8 mouse cellular contexts compared by ENCODE assay signal in genomic region chr12:111353439-111353915, GRCm38 (mm10). TPM values are rescaled to one million over a fixed set of nuclear protein-coding genes. Genes with fewer than 3 reads are reported as not detected.
DNase-seq lines count a peak whose midpoint lies in the region; ATAC-seq and TF ChIP-seq lines count a peak whose summit lies in the region.

No protein-coding gene starts in this region.

- no peak overlapping the region for H3K9ac ChIP-seq in ES-Bruce4 (ENCODE audit: low read depth, poor library complexity, severe bottlenecking)
- no peak overlapping the region for H3K9ac ChIP-seq in heart, postnatal 0 days (replicated peaks; ENCODE audit: low read depth, low read length)
- H3K9ac ChIP-seq in midbrain, embryonic 14.5 days (replicated peaks; ENCODE audit: low read length) = no peak overlapping the region

- TF ChIP-seq CTCF in ES-Bruce4 (IDR thresholded peaks at IDR 0.05; ENCODE audit: low read depth, low read length) = no peak
- no peak for TF ChIP-seq CTCF in heart, postnatal 0 days (IDR thresholded peaks at IDR 0.05; ENCODE audit: low read depth)

- no peak overlapping the region for H3K27ac ChIP-seq in ES-Bruce4 (ENCODE audit: insufficient read depth, low read length)
- H3K27ac ChIP-seq in heart, postnatal 0 days (ENCODE audit: low read depth) = no peak overlapping the region
- H3K27ac ChIP-seq in midbrain, embryonic 14.5 days (replicated peaks; ENCODE audit: low read depth, low read length) = peak overlapping the region; percentile 75

- no peak overlapping the region for H3K4me2 ChIP-seq in heart, postnatal 0 days (ENCODE audit: low read depth, low read length)
- H3K4me2 ChIP-seq in midbrain, embryonic 14.5 days (ENCODE audit: low read length) = peak overlapping the region; percentile 27

- no peaks in the 10 kb centered on the region for H3K9me3 ChIP-seq in ES-Bruce4 (replicated peaks; ENCODE audit: control insufficient read depth, insufficient read depth, low read length, poor library complexity, severe bottlenecking)
- no peaks in the 10 kb centered on the region for H3K9me3 ChIP-seq in heart, postnatal 0 days (replicated peaks; ENCODE audit: control insufficient read depth, low read length)
- no peaks in the 10 kb centered on the region for H3K9me3 ChIP-seq in midbrain, embryonic 14.5 days (ENCODE audit: control insufficient read depth, low read length)

- peak; percentile 69 for DNase-seq in brain, adult 2 months (ENCODE audit: low read depth, low spot score)
- no peak for DNase-seq in heart, postnatal 0 days (ENCODE audit: low spot score)
- peak; percentile 85 to 92 for DNase-seq in kidney, postnatal 36 days
- peak; percentile 71 for DNase-seq in midbrain, embryonic 14.5 days
- no peak for DNase-seq in layer of hippocampus, adult 8-10 months (ENCODE audit: low spot score in 2 of 2)
- DNase-seq in ovary, postnatal 10 days (ENCODE audit: low spot score) = no peak

- 0 out of 2 replicates have a peak, but pooled peaks have one; percentile 16 for TF ChIP-seq EP300 in ES-Bruce4 (IDR thresholded peaks at IDR 0.05; ENCODE audit: insufficient read depth, low read depth, low read length)
- TF ChIP-seq EP300 in heart, postnatal 0 days (IDR thresholded peaks at IDR 0.05; ENCODE audit: low read depth) = no peak

- WGBS in heart, postnatal 0 days = 54% methylated on average over 15 of the region's 15 CpGs
- 33% methylated on average over 15 of the region's 15 CpGs for WGBS in midbrain, embryonic 14.5 days

- no peaks in the 10 kb centered on the region for H3K4me1 ChIP-seq in ES-Bruce4 (ENCODE audit: control insufficient read depth, insufficient read depth, low read length)
- H3K4me1 ChIP-seq in heart, postnatal 0 days (ENCODE audit: control insufficient read depth, insufficient read depth) = peaks cover 21% of the 10 kb centered on the region
- H3K4me1 ChIP-seq in midbrain, embryonic 14.5 days (ENCODE audit: control insufficient read depth, insufficient read depth, low read length) = peaks cover 29% of the 10 kb centered on the region

- H3K4me3 ChIP-seq in ES-Bruce4 (ENCODE audit: low read depth, low read length) = no peak overlapping the region
- H3K4me3 ChIP-seq in heart, postnatal 0 days (ENCODE audit: low read depth, low read length) = no peak overlapping the region
- no peak overlapping the region for H3K4me3 ChIP-seq in midbrain, embryonic 14.5 days (replicated peaks; ENCODE audit: low read depth, low read length)

- H3K27me3 ChIP-seq in ES-Bruce4 (ENCODE audit: control insufficient read depth, insufficient read depth, low read length, poor library complexity, severe bottlenecking) = no peaks in the 10 kb centered on the region
- no peaks in the 10 kb centered on the region for H3K27me3 ChIP-seq in heart, postnatal 0 days (ENCODE audit: control insufficient read depth, insufficient read depth, low read length)
- no peaks in the 10 kb centered on the region for H3K27me3 ChIP-seq in midbrain, embryonic 14.5 days (ENCODE audit: control insufficient read depth, insufficient read depth, low read length)

- peak; percentile 76; the same call in 1 of the 2 replicates for ATAC-seq in heart, postnatal 0 days (ENCODE audit: insufficient read depth, low read depth)
- peak; percentile 48 for ATAC-seq in midbrain, embryonic 14.5 days (ENCODE audit: low FRiP score, low TSS enrichment)
- no peak for ATAC-seq in erythroid progenitor cell, adult 5-6 weeks (replicated peaks; ENCODE audit: low FRiP score, poor library complexity, severe bottlenecking)

- H3K36me3 ChIP-seq in ES-Bruce4 (ENCODE audit: control insufficient read depth, insufficient read depth, low read length, poor library complexity, severe bottlenecking) = no peaks in the 10 kb centered on the region
- no peaks in the 10 kb centered on the region for H3K36me3 ChIP-seq in heart, postnatal 0 days (replicated peaks; ENCODE audit: control insufficient read depth, insufficient read depth, low read length)
- 0 out of 2 replicates have a peak, but pooled peaks cover 3% of the 10 kb centered on the region for H3K36me3 ChIP-seq in midbrain, embryonic 14.5 days (ENCODE audit: control insufficient read depth, insufficient read depth, low read length)

- TF ChIP-seq POLR2A in ES-Bruce4 (IDR thresholded peaks at IDR 0.05; ENCODE audit: insufficient read depth, low read length) = no peak

RNA-seq across cellular contexts. Expression of gene Cdc42bpb, which starts 24.0 kb away (rescaled TPM):
- 52.3 and 58.9 TPM in 2 replicates for polyA plus RNA-seq in ES-Bruce4 (2011; ENCODE audit: insufficient read depth, insufficient read length, low read depth, missing spikeins)
- total RNA-seq in heart, postnatal 0 days (2014; rRNA removed; ENCODE audit: low replicate concordance) = 119 and 147 TPM in 2 replicates
- 13.9 and 18.2 TPM in 2 replicates for polyA plus RNA-seq in heart, postnatal 0 days (2015; fragmentation: Nextera tagmentation; extraction: Ambion mirVana)
- polyA plus RNA-seq in midbrain, embryonic 14.5 days (2014; fragmentation: Nextera tagmentation; extraction: Ambion mirVana) = 47.8 and 54.6 TPM in 2 replicates
- total RNA-seq in layer of hippocampus, adult 8-10 months (2022) = 100 to 1,000 TPM; 114 to 140 (median 119) TPM
- 0.42 and 9.7 TPM in 2 replicates for total RNA-seq in erythroid progenitor cell, adult 5-6 weeks (2015; ENCODE audit: low replicate concordance)
- 0.64 and 9.7 TPM in 2 replicates for total RNA-seq in erythroid progenitor cell, adult 5-6 weeks (2017; ENCODE audit: low replicate concordance)

RNA-seq across cellular contexts. Expression of gene Lbhd2, which starts 53.1 kb away (rescaled TPM):
- not detected in 2 replicates for polyA plus RNA-seq in ES-Bruce4 (2011; ENCODE audit: insufficient read depth, insufficient read length, low read depth, missing spikeins)
- not detected in 2 replicates for total RNA-seq in heart, postnatal 0 days (2014; rRNA removed; ENCODE audit: low replicate concordance)
- polyA plus RNA-seq in heart, postnatal 0 days (2015; fragmentation: Nextera tagmentation; extraction: Ambion mirVana) = not detected in 2 replicates
- polyA plus RNA-seq in midbrain, embryonic 14.5 days (2014; fragmentation: Nextera tagmentation; extraction: Ambion mirVana) = 2.0 and 3.3 TPM in 2 replicates
- 1 to 10 TPM in 2 of 4 experiments, under 1 TPM in 1, not detected in 1; 0.61 to 2.3 (median 1.3) TPM for total RNA-seq in layer of hippocampus, adult 8-10 months (2022)
- total RNA-seq in erythroid progenitor cell, adult 5-6 weeks (2015; ENCODE audit: low replicate concordance) = not detected in 2 replicates
- not detected in 2 replicates for total RNA-seq in erythroid progenitor cell, adult 5-6 weeks (2017; ENCODE audit: low replicate concordance)

Comparison
In these comparisons a context has a peak if more than half of its experiments do, and no peak if none do; other contexts are left out.
1. DNase-seq: peak in brain, adult 2 months (single experiment), kidney, postnatal 36 days (2 of 2) and midbrain, embryonic 14.5 days (single experiment); none in heart, postnatal 0 days (single experiment), layer of hippocampus, adult 8-10 months (0 of 2) and ovary, postnatal 10 days (single experiment).
2. RNA of gene Cdc42bpb, which starts 24.0 kb away (total RNA-seq): 114 to 140 TPM in layer of hippocampus, adult 8-10 months and 119 to 147 TPM in heart, postnatal 0 days; 0.42 to 9.7 TPM in erythroid progenitor cell, adult 5-6 weeks; every median in the first group is over 10 times any median in the second.